Mouse (Mus musculus): Measurements from ENCODE around the gene E2f3.
A peak's percentile ranks its signal among the peaks of the same experiment; 100 is the strongest.

Gene E2f3

GRCm38 (mm10) chr13:29979140-29979564 is 6.7 kb downstream of the E2f3 start:
- DNase-seq (ENCODE audit: low spot score in 2 of 2): no peak

GRCm38 (mm10) chr13:29977358-29977757 is 8.5 kb downstream of the E2f3 start:
- DNase-seq (ENCODE audit: low spot score in 2 of 2): no peak

GRCm38 (mm10) chr13:29974066-29974465 is 11.8 kb downstream of the E2f3 start:
- DNase-seq (ENCODE audit: low spot score in 2 of 2): peak in 1 of 2 experiments; percentile 33

- no peak for DNase-seq (ENCODE audit: low spot score in 2 of 2)
Observed at GRCm38 (mm10) chr13:29973610-29974009, 12.3 kb downstream of the E2f3 start.

GRCm38 (mm10) chr13:29970333-29970732 is 15.5 kb downstream of the E2f3 start:
- no peak for DNase-seq (ENCODE audit: low spot score in 2 of 2)

- DNase-seq (ENCODE audit: low spot score in 2 of 2): no peak
Observed at GRCm38 (mm10) chr13:29968636-29969035, 17.2 kb downstream of the E2f3 start.

- DNase-seq (ENCODE audit: low spot score in 2 of 2): no peak
Observed at GRCm38 (mm10) chr13:29967367-29967766, 18.5 kb downstream of the E2f3 start.

GRCm38 (mm10) chr13:29966966-29967365 is 18.9 kb downstream of the E2f3 start:
- no peak for DNase-seq (ENCODE audit: low spot score in 2 of 2)

- DNase-seq (ENCODE audit: low spot score in 2 of 2): no peak
Observed at GRCm38 (mm10) chr13:29964087-29964486, 21.8 kb downstream of the E2f3 start.

- DNase-seq (ENCODE audit: low spot score in 2 of 2): no peak
Observed at GRCm38 (mm10) chr13:29960416-29960815, 25.4 kb downstream of the E2f3 start.

- no peak for DNase-seq (ENCODE audit: low spot score in 2 of 2)
Observed at GRCm38 (mm10) chr13:29957731-29958254, 28.1 kb downstream of the E2f3 start.

GRCm38 (mm10) chr13:29956821-29957421 is 28.9 kb downstream of the E2f3 start:
- no peak for DNase-seq (ENCODE audit: low spot score in 2 of 2)

GRCm38 (mm10) chr13:29955296-29955695 is 30.6 kb downstream of the E2f3 start:
- DNase-seq (ENCODE audit: low spot score in 2 of 2): no peak

- DNase-seq (ENCODE audit: low spot score in 2 of 2): no peak
Observed at GRCm38 (mm10) chr13:29954741-29955140, 31.1 kb downstream of the E2f3 start.

- DNase-seq (ENCODE audit: low spot score in 2 of 2): no peak
Observed at GRCm38 (mm10) chr13:29953417-29954045, 32.3 kb downstream of the E2f3 start.

GRCm38 (mm10) chr13:29946045-29946444 is 39.8 kb downstream of the E2f3 start:
- no peak for DNase-seq (ENCODE audit: low spot score in 2 of 2)

GRCm38 (mm10) chr13:29944915-29945570 is 40.8 kb downstream of the E2f3 start:
- no peak for DNase-seq (ENCODE audit: low spot score in 2 of 2)

- no peak for DNase-seq (ENCODE audit: low spot score in 2 of 2)
Observed at GRCm38 (mm10) chr13:29944493-29944892, 41.4 kb downstream of the E2f3 start.

GRCm38 (mm10) chr13:29943541-29944039 is 42.3 kb downstream of the E2f3 start:
- DNase-seq (ENCODE audit: low spot score in 2 of 2): no peak

GRCm38 (mm10) chr13:29940071-29940470 is 45.8 kb downstream of the E2f3 start:
- DNase-seq (ENCODE audit: low spot score in 2 of 2): no peak

- DNase-seq (ENCODE audit: low spot score in 2 of 2): no peak
Observed at GRCm38 (mm10) chr13:29939399-29939798, 46.5 kb downstream of the E2f3 start.

GRCm38 (mm10) chr13:29938776-29939175 is 47.1 kb downstream of the E2f3 start:
- peak in 1 of 2 experiments; percentile 8 for DNase-seq (ENCODE audit: low spot score in 2 of 2)

GRCm38 (mm10) chr13:29926168-29926567 is 59.7 kb downstream of the E2f3 start:
- no peak for DNase-seq (ENCODE audit: low spot score in 2 of 2)
